Mouse (Mus musculus) lung, adult 2 months (tissue): Measurements from ENCODE around the gene Ucp3.

Experiments
- CTCF ChIP-seq: fragments of 200-500 bp; IDR thresholded peaks from 2 replicates; pipeline ENCODE4 v1.5.1; 2011; ENCODE audit warnings: mild to moderate bottlenecking, low read length, control low read depth; ENCODE audit not compliant: insufficient read depth
- POLR2A ChIP-seq: fragments of 200-500 bp; IDR thresholded peaks from 2 replicates; pipeline ENCODE4 v1.6.1; 2011; ENCODE audit warnings: low read depth, mild to moderate bottlenecking, control low read depth, low read length, borderline replicate concordance; ENCODE audit errors: extremely low read depth

DNA sequence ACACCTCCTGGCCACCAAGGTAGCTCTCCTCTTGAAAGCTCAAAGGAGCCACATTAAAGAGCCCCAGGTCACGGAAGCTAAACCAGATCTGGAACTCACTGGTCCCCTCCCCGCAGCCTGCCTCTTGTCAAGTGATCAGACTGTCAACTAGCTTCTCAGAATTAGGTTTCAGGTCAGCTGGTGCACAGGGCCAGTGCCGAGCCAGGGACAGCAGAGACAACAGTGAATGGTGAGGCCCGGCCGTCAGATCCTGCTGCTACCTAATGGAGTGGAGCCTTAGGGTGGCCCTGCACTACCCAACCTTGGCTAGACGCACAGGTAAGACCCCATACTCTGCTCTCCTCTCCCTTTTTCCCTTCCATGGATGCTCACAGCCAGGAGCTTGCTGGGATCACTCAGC, at the start of gene Ucp3:
- TF ChIP-seq CTCF (no peak), POLR2A (no peak)
